Mouse (Mus musculus): ENCODE measurements around the gene Slc2a4. TPM values are rescaled to one million over a fixed set of nuclear protein-coding genes. Genes with fewer than 3 reads are reported as not detected.

Slc2a4 gene
- polyA plus RNA-seq, 1 experiment from 2014 or later = 3.3 TPM

- H3K9ac ChIP-seq = peak within 1 kb of the TSS; percentile 89
- WGBS = 2% methylated on average over 54 of the region's 61 CpGs
- H3K27ac ChIP-seq = peak within 1 kb of the TSS; percentile 92
- ATAC-seq (replicated peaks) = peak; percentile 91
- peaks cover 74% of the 10 kb centered on the region for H3K36me3 ChIP-seq (replicated peaks)
- H3K4me3 ChIP-seq = peak within 1 kb of the TSS; percentile 89
- H3K4me2 ChIP-seq = peak within 1 kb of the TSS; percentile 99
- peaks cover 31% of the 10 kb centered on the region for H3K4me1 ChIP-seq
- no peaks in the 10 kb centered on the region for H3K9me3 ChIP-seq
- no peaks in the 10 kb centered on the region for H3K27me3 ChIP-seq (replicated peaks)
Observed at GRCm38 (mm10) chr11:69913554-69914371, 34.2 kb downstream of the Slc2a4 start, which contains the start of gene Gps2. TSS of gene Gps2 (plus strand) at chr11:69913888.

DNA sequence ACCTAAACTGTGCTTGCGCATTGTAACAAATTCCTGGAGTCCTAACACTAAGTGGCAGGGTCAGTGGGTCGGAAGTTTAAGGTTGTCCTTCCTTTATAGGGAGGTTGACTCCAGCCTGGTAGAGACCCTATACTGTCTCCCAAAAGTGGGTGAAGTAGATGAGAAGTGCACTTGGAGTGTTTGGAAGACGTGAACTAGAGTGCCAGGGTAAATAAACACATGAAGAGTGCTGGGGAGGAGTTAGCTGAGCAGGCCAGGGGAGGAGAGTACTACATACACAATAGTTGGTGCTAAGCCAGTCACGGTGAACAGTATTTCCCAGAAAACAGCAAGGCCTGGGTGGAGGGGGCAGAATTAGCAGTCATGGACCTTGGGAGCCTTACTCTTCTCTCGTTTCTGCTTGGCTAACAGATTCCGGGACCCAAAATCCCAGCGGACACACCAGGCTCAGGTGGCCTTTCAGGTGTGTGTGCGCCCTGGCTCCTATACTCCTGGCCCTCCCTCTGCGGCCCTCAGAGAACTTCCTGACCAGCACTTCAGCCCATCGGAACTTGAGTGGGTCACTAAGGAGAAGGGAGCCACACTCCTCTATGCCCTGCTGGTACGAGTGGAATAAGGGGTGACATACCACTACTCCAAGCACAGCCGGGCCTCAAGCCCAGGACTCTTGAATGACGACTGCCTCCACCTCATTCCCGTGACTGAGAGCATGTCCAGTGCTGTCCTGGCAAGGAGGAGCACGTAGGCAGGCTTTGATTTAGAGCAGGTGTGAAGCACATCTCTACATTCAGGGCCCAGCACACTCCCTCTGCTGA is 35.1 kb downstream of the Slc2a4 start:
- H3K4me2 ChIP-seq = peak overlapping the region; percentile 99
- no peaks in the 10 kb centered on the region for H3K9me3 ChIP-seq
- H3K27ac ChIP-seq = 0 out of 2 replicates have a peak overlapping the region, but pooled peaks have one; percentile 92
- no peaks in the 10 kb centered on the region for H3K27me3 ChIP-seq (replicated peaks)
- peak; percentile 25 for ATAC-seq (replicated peaks)
- WGBS = 81% methylated on average over 15 of the region's 15 CpGs
- peaks cover 27% of the 10 kb centered on the region for H3K4me1 ChIP-seq
- no peak overlapping the region for H3K9ac ChIP-seq
- H3K4me3 ChIP-seq = peak overlapping the region; percentile 89
- H3K36me3 ChIP-seq (replicated peaks) = peaks cover 76% of the 10 kb centered on the region

GRCm38 (mm10) chr11:69911701-69912100 is 36.3 kb downstream of the Slc2a4 start:
- Histone ChIP-seq H3K4me3 (no peak overlapping the region), H3K27ac (no peak overlapping the region), H3K27me3 (replicated peaks) (no peaks in the 10 kb centered on the region), H3K9ac (no peak overlapping the region), H3K9me3 (no peaks in the 10 kb centered on the region), H3K36me3 (replicated peaks) (peaks cover 76% of the 10 kb centered on the region), H3K4me2 (no peak overlapping the region), H3K4me1 (peaks cover 27% of the 10 kb centered on the region)
- no peak for ATAC-seq (replicated peaks)
- WGBS = 91% methylated on average over 6 of the region's 6 CpGs

DNA sequence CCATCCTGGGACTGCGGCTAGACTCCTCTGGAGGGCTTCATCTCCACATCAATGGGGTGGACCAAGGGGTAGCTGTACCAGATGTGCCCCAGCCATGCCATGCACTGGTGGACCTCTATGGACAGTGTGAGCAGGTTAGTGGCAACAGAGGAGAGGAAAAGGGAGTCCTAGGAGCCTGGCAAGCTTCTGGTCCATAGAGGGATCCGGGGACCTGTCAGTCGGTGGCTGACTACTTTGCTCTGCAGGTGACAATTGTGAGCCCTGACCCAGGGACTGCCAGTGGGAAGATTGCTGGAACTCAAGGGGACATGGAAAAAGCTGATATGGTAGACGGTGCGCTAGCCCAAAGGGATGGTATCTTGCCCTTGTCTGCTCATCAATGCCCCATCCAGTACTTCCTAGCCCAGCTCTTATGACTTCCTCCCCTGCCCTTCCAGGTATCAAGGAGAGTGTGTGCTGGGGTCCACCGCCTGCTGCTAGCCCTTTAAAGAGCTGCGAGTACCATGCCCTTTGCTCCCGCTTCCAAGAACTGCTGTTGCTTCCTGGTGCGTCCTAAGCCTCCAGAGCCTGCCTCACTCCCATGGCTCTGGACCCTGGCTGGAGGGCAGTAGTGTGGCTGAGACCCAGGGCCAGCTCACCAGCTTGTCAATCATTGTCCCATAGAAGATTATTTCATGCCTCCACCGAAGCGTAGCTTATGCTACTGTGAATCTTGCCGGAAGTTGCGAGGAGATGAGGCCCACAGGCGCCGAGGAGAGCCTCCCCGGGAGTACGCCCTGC is 37.0 kb downstream of the Slc2a4 start:
- H3K36me3 ChIP-seq (replicated peaks) = peaks cover 76% of the 10 kb centered on the region
- H3K27me3 ChIP-seq (replicated peaks) = no peaks in the 10 kb centered on the region
- no peak overlapping the region for H3K4me3 ChIP-seq
- no peak overlapping the region for H3K9ac ChIP-seq
- H3K9me3 ChIP-seq = no peaks in the 10 kb centered on the region
- peaks cover 25% of the 10 kb centered on the region for H3K4me1 ChIP-seq
- ATAC-seq (replicated peaks) = no peak
- H3K4me2 ChIP-seq = no peak overlapping the region
- WGBS = 92% methylated on average over 17 of the region's 17 CpGs
- no peak overlapping the region for H3K27ac ChIP-seq

GRCm38 (mm10) chr11:69910177-69910576 is 37.8 kb downstream of the Slc2a4 start:
- no peak overlapping the region for H3K4me2 ChIP-seq
- no peak for ATAC-seq (replicated peaks)
- H3K4me3 ChIP-seq = no peak overlapping the region
- no peak overlapping the region for H3K27ac ChIP-seq
- no peaks in the 10 kb centered on the region for H3K9me3 ChIP-seq
- H3K4me1 ChIP-seq = peaks cover 17% of the 10 kb centered on the region
- 96% methylated on average over 8 of the region's 8 CpGs for WGBS
- no peak overlapping the region for H3K9ac ChIP-seq
- H3K36me3 ChIP-seq (replicated peaks) = peaks cover 76% of the 10 kb centered on the region
- H3K27me3 ChIP-seq (replicated peaks) = no peaks in the 10 kb centered on the region

DNA sequence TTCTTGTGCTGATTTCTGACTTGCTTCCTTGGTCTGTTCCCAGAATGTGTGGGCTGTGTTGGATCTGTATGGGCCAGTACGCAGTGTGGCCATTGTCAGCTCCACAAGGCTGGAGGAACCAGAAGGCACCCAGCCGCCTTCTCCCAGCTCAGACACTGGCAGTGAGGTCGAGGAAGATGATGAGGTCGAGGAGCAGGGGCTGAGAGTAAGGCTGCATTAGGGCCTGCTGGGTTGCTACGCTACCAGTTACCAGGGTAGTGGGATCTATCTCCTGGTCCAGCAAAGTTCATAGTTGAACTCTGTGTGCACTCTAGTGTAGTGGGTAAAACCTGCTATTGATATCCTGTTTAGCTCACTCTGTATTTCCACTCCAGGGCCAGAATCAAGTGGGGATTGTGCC is 38.8 kb downstream of the Slc2a4 start:
- 86% methylated on average over 5 of the region's 5 CpGs for WGBS
- Histone ChIP-seq H3K4me2 (no peak overlapping the region), H3K4me3 (no peak overlapping the region), H3K9me3 (no peaks in the 10 kb centered on the region), H3K9ac (no peak overlapping the region), H3K27ac (no peak overlapping the region), H3K27me3 (replicated peaks) (no peaks in the 10 kb centered on the region), H3K36me3 (replicated peaks) (peaks cover 82% of the 10 kb centered on the region), H3K4me1 (peaks cover 7% of the 10 kb centered on the region)
- ATAC-seq (replicated peaks) = no peak

GRCm38 (mm10) chr11:69908645-69909044 is 39.3 kb downstream of the Slc2a4 start:
- WGBS = 96% methylated on average over 11 of the region's 11 CpGs
- Histone ChIP-seq H3K4me2 (no peak overlapping the region), H3K27me3 (replicated peaks) (no peaks in the 10 kb centered on the region), H3K9me3 (no peaks in the 10 kb centered on the region), H3K9ac (no peak overlapping the region), H3K4me3 (no peak overlapping the region), H3K27ac (no peak overlapping the region), H3K36me3 (replicated peaks) (peaks cover 85% of the 10 kb centered on the region), H3K4me1 (peaks cover 7% of the 10 kb centered on the region)
- no peak for ATAC-seq (replicated peaks)

GRCm38 (mm10) chr11:69904311-69904710 is 43.7 kb downstream of the Slc2a4 start:
- H3K4me1 ChIP-seq = peaks cover 22% of the 10 kb centered on the region
- ATAC-seq (replicated peaks) = no peak
- H3K27ac ChIP-seq = no peak overlapping the region
- H3K4me3 ChIP-seq = no peak overlapping the region
- 98% methylated on average over 9 of the region's 9 CpGs for WGBS
- no peaks in the 10 kb centered on the region for H3K27me3 ChIP-seq (replicated peaks)
- H3K36me3 ChIP-seq (replicated peaks) = peaks cover 51% of the 10 kb centered on the region
- no peaks in the 10 kb centered on the region for H3K9me3 ChIP-seq
- no peak overlapping the region for H3K9ac ChIP-seq
- H3K4me2 ChIP-seq = no peak overlapping the region

GRCm38 (mm10) chr11:69902972-69903371 is 45.0 kb downstream of the Slc2a4 start:
- H3K9me3 ChIP-seq = no peaks in the 10 kb centered on the region
- H3K27ac ChIP-seq = no peak overlapping the region
- H3K4me3 ChIP-seq = peak overlapping the region; percentile 92
- peak overlapping the region; percentile 84; the same call in 1 of the 2 replicates for H3K9ac ChIP-seq
- peaks cover 37% of the 10 kb centered on the region for H3K36me3 ChIP-seq (replicated peaks)
- peaks cover 34% of the 10 kb centered on the region for H3K4me1 ChIP-seq
- no peak for ATAC-seq (replicated peaks)
- 90% methylated on average over 13 of the region's 13 CpGs for WGBS
- no peaks in the 10 kb centered on the region for H3K27me3 ChIP-seq (replicated peaks)
- H3K4me2 ChIP-seq = peak overlapping the region; percentile 86

DNA sequence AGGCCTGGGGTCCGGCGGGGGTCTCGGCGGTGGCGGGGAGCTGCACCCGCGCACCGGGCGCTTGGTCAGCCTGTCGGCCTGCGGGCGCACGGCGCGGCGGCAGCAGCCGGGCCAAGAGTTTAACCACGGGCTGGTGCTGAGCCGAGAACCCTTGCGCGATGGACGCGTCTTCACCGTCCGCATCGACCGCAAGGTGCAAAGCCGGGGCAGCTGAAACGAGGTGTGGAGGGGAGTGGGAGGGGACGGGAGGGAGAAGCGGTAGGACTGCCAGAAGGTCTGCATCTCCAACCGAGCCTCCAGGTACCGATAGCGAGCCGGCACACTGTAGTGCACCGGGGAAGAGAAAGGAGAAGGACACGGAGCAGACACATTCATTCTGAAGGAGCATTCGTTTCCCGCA is 46.0 kb downstream of the Slc2a4 start:
- whole genome bisulfite sequencing = under 1% methylated on average over 38 of the region's 39 CpGs
- Histone ChIP-seq H3K9ac (peak overlapping the region; percentile 84), H3K4me1 (peaks cover 34% of the 10 kb centered on the region), H3K4me3 (peak overlapping the region; percentile 92), H3K4me2 (peak overlapping the region; percentile 86), H3K27me3 (replicated peaks) (no peaks in the 10 kb centered on the region), H3K27ac (peak overlapping the region; percentile 93), H3K36me3 (replicated peaks) (peaks cover 27% of the 10 kb centered on the region), H3K9me3 (no peaks in the 10 kb centered on the region)
- no peak for ATAC-seq (replicated peaks)

- Histone ChIP-seq H3K36me3 (replicated peaks) (peaks cover 22% of the 10 kb centered on the region), H3K9me3 (no peaks in the 10 kb centered on the region), H3K4me2 (peak overlapping the region; percentile 86), H3K9ac (peak overlapping the region; percentile 84), H3K4me1 (peaks cover 34% of the 10 kb centered on the region), H3K4me3 (peak overlapping the region; percentile 92), H3K27me3 (replicated peaks) (no peaks in the 10 kb centered on the region), H3K27ac (peak overlapping the region; percentile 93)
- ATAC-seq (replicated peaks) = peak; percentile 81
- WGBS = under 1% methylated on average over 42 of the region's 42 CpGs
Observed at GRCm38 (mm10) chr11:69901406-69901846, 46.6 kb downstream of the Slc2a4 start.
